Mouse (Mus musculus): ENCODE measurements around the gene Dtl. TPM values are rescaled to one million over a fixed set of nuclear protein-coding genes. Genes with fewer than 3 reads are reported as not detected.

The Dtl gene
- polyA plus RNA-seq, 1 experiment from 2014 or later, result 60.7 TPM

GRCm38 (mm10) chr1:191609051-191609450 is 33.7 kb upstream of the Dtl start:
- 96% methylated on average over 6 of the region's 6 CpGs for WGBS
- Histone ChIP-seq H3K27me3 (no peaks in the 10 kb centered on the region), H3K4me2 (replicated peaks) (no peak overlapping the region), H3K4me1 (no peaks in the 10 kb centered on the region), H3K4me3 (no peak overlapping the region), H3K9me3 (no peaks in the 10 kb centered on the region), H3K9ac (replicated peaks) (no peak overlapping the region), H3K27ac (replicated peaks) (no peak overlapping the region), H3K36me3 (peaks cover 96% of the 10 kb centered on the region)
- ATAC-seq (ENCODE audit: low FRiP score, low read depth), result no peak

GRCm38 (mm10) chr1:191604690-191605089 is 29.3 kb upstream of the Dtl start:
- H3K27ac ChIP-seq (replicated peaks), result no peak overlapping the region
- 80% methylated on average over 3 of the region's 3 CpGs for WGBS
- no peaks in the 10 kb centered on the region for H3K27me3 ChIP-seq
- H3K4me2 ChIP-seq (replicated peaks), result no peak overlapping the region
- no peak for ATAC-seq (ENCODE audit: low FRiP score, low read depth)
- H3K36me3 ChIP-seq, result peaks cover 72% of the 10 kb centered on the region
- no peak overlapping the region for H3K9ac ChIP-seq (replicated peaks)
- H3K4me3 ChIP-seq, result no peak overlapping the region
- no peaks in the 10 kb centered on the region for H3K4me1 ChIP-seq
- no peaks in the 10 kb centered on the region for H3K9me3 ChIP-seq

GRCm38 (mm10) chr1:191599210-191599609 is 23.9 kb upstream of the Dtl start:
- no peaks in the 10 kb centered on the region for H3K27me3 ChIP-seq
- H3K4me3 ChIP-seq, result no peak overlapping the region
- no peak overlapping the region for H3K9ac ChIP-seq (replicated peaks)
- H3K36me3 ChIP-seq, result peaks cover 62% of the 10 kb centered on the region
- WGBS, result 86% methylated on average over 5 of the region's 5 CpGs
- no peak for ATAC-seq (ENCODE audit: low FRiP score, low read depth)
- H3K4me2 ChIP-seq (replicated peaks), result no peak overlapping the region
- no peaks in the 10 kb centered on the region for H3K9me3 ChIP-seq
- H3K4me1 ChIP-seq, result no peaks in the 10 kb centered on the region
- no peak overlapping the region for H3K27ac ChIP-seq (replicated peaks)

GRCm38 (mm10) chr1:191596076-191596475 is 20.7 kb upstream of the Dtl start:
- H3K4me1 ChIP-seq, result no peaks in the 10 kb centered on the region
- H3K4me2 ChIP-seq (replicated peaks), result no peak overlapping the region
- peaks cover 70% of the 10 kb centered on the region for H3K36me3 ChIP-seq
- no peaks in the 10 kb centered on the region for H3K27me3 ChIP-seq
- no peak overlapping the region for H3K27ac ChIP-seq (replicated peaks)
- H3K9ac ChIP-seq (replicated peaks), result no peak overlapping the region
- no peak for ATAC-seq (ENCODE audit: low FRiP score, low read depth)
- WGBS, result 94% methylated on average over 8 of the region's 8 CpGs
- no peak overlapping the region for H3K4me3 ChIP-seq
- no peaks in the 10 kb centered on the region for H3K9me3 ChIP-seq

GRCm38 (mm10) chr1:191592016-191592720 is 16.8 kb upstream of the Dtl start:
- peaks cover 78% of the 10 kb centered on the region for H3K36me3 ChIP-seq
- no peaks in the 10 kb centered on the region for H3K27me3 ChIP-seq
- H3K9ac ChIP-seq (replicated peaks), result no peak overlapping the region
- H3K27ac ChIP-seq (replicated peaks), result no peak overlapping the region
- H3K4me2 ChIP-seq (replicated peaks), result no peak overlapping the region
- ATAC-seq (ENCODE audit: low FRiP score, low read depth), result no peak
- 93% methylated on average over 12 of the region's 12 CpGs for WGBS
- H3K4me1 ChIP-seq, result no peaks in the 10 kb centered on the region
- no peak overlapping the region for H3K4me3 ChIP-seq
- H3K9me3 ChIP-seq, result no peaks in the 10 kb centered on the region

GRCm38 (mm10) chr1:191588749-191589148 is 13.4 kb upstream of the Dtl start:
- Histone ChIP-seq H3K9me3 (no peaks in the 10 kb centered on the region), H3K4me1 (no peaks in the 10 kb centered on the region), H3K27me3 (no peaks in the 10 kb centered on the region), H3K4me3 (no peak overlapping the region), H3K27ac (replicated peaks) (no peak overlapping the region), H3K9ac (replicated peaks) (no peak overlapping the region), H3K36me3 (peaks cover 80% of the 10 kb centered on the region), H3K4me2 (replicated peaks) (no peak overlapping the region)
- WGBS, result 96% methylated on average over 2 of the region's 2 CpGs
- ATAC-seq (ENCODE audit: low FRiP score, low read depth), result no peak

GRCm38 (mm10) chr1:191587062-191587461 is 11.7 kb upstream of the Dtl start:
- Histone ChIP-seq H3K9me3 (no peaks in the 10 kb centered on the region), H3K4me3 (no peak overlapping the region), H3K36me3 (peaks cover 83% of the 10 kb centered on the region), H3K9ac (replicated peaks) (no peak overlapping the region), H3K4me1 (no peaks in the 10 kb centered on the region), H3K4me2 (replicated peaks) (no peak overlapping the region), H3K27me3 (no peaks in the 10 kb centered on the region), H3K27ac (replicated peaks) (no peak overlapping the region)
- 96% methylated on average over 3 of the region's 3 CpGs for WGBS
- ATAC-seq (ENCODE audit: low FRiP score, low read depth), result no peak

- WGBS, result 88% methylated on average over 2 of the region's 2 CpGs
Observed at GRCm38 (mm10) chr1:191585704-191586103, 10.4 kb upstream of the Dtl start.

GRCm38 (mm10) chr1:191584483-191584882 is 9.1 kb upstream of the Dtl start:
- H3K4me3 ChIP-seq, result no peak overlapping the region
- H3K27me3 ChIP-seq, result no peaks in the 10 kb centered on the region
- ATAC-seq (ENCODE audit: low FRiP score, low read depth), result no peak
- H3K9ac ChIP-seq (replicated peaks), result no peak overlapping the region
- peaks cover 3% of the 10 kb centered on the region; the same call in 1 of the 2 replicates for H3K9me3 ChIP-seq
- no peak overlapping the region for H3K4me2 ChIP-seq (replicated peaks)
- H3K36me3 ChIP-seq, result peaks cover 70% of the 10 kb centered on the region
- H3K4me1 ChIP-seq, result no peaks in the 10 kb centered on the region
- 94% methylated on average over 4 of the region's 4 CpGs for WGBS
- H3K27ac ChIP-seq (replicated peaks), result no peak overlapping the region

More at GRCm38 (mm10) chr1:191585704-191586103, 10.4 kb upstream of the Dtl start:
- Histone ChIP-seq H3K27ac (replicated peaks) (no peak overlapping the region), H3K4me3 (no peak overlapping the region), H3K9ac (replicated peaks) (no peak overlapping the region), H3K27me3 (no peaks in the 10 kb centered on the region), H3K9me3 (no peaks in the 10 kb centered on the region), H3K36me3 (peaks cover 73% of the 10 kb centered on the region), H3K4me1 (no peaks in the 10 kb centered on the region), H3K4me2 (replicated peaks) (no peak overlapping the region)
- no peak for ATAC-seq (ENCODE audit: low FRiP score, low read depth)

- Histone ChIP-seq H3K36me3 (peaks cover 67% of the 10 kb centered on the region), H3K27ac (replicated peaks) (no peak overlapping the region), H3K4me3 (no peak overlapping the region), H3K4me1 (no peaks in the 10 kb centered on the region), H3K9me3 (peaks cover 3% of the 10 kb centered on the region; the same call in 1 of the 2 replicates), H3K9ac (replicated peaks) (no peak overlapping the region), H3K4me2 (replicated peaks) (no peak overlapping the region), H3K27me3 (no peaks in the 10 kb centered on the region)
- ATAC-seq (ENCODE audit: low FRiP score, low read depth), result no peak
- 96% methylated on average over 4 of the region's 4 CpGs for WGBS
Observed at GRCm38 (mm10) chr1:191583836-191584235, 8.5 kb upstream of the Dtl start.

GRCm38 (mm10) chr1:191581641-191582040 is 6.3 kb upstream of the Dtl start:
- Histone ChIP-seq H3K4me3 (no peak overlapping the region), H3K9me3 (peaks cover 3% of the 10 kb centered on the region; the same call in 1 of the 2 replicates), H3K4me1 (peaks cover 16% of the 10 kb centered on the region), H3K27me3 (no peaks in the 10 kb centered on the region), H3K27ac (replicated peaks) (no peak overlapping the region), H3K9ac (replicated peaks) (no peak overlapping the region), H3K36me3 (peaks cover 45% of the 10 kb centered on the region), H3K4me2 (replicated peaks) (no peak overlapping the region)
- no peak for ATAC-seq (ENCODE audit: low FRiP score, low read depth)
- WGBS, result 92% methylated on average over 4 of the region's 4 CpGs

- Histone ChIP-seq H3K9ac (replicated peaks) (no peak overlapping the region), H3K9me3 (peaks cover 3% of the 10 kb centered on the region; the same call in 1 of the 2 replicates), H3K4me2 (replicated peaks) (no peak overlapping the region), H3K27ac (replicated peaks) (no peak overlapping the region), H3K4me3 (no peak overlapping the region), H3K4me1 (peaks cover 22% of the 10 kb centered on the region), H3K36me3 (peaks cover 32% of the 10 kb centered on the region), H3K27me3 (no peaks in the 10 kb centered on the region)
- WGBS, result 90% methylated on average over 3 of the region's 3 CpGs
- no peak for ATAC-seq (ENCODE audit: low FRiP score, low read depth)
Observed at GRCm38 (mm10) chr1:191579524-191579923, 4.2 kb upstream of the Dtl start.

Measured in midbrain, embryonic 12.5 days (tissue).